Mouse (Mus musculus) testis, adult 2 months (tissue): Measurements from ENCODE around the gene Gp9. TPM values are rescaled to one million over a fixed set of nuclear protein-coding genes. Genes with fewer than 3 reads are reported as not detected.

Source experiments
- H3K27ac ChIP-seq: fragments of 200-500 bp; 2 replicates; pipeline ENCODE4 v1.5.1; 2012; ENCODE audit warnings: low read depth, low read length; ENCODE audit not compliant: control insufficient read depth, insufficient read depth
- H3K27me3 ChIP-seq: fragments of 200-500 bp; 2 replicates; pipeline ENCODE4 v1.6.1; 2012; ENCODE audit warnings: mild to moderate bottlenecking, low read length, moderate library complexity; ENCODE audit not compliant: control insufficient read depth, insufficient read depth
- H3K36me3 ChIP-seq: fragments of 200-500 bp; 2 replicates; pipeline ENCODE4 v1.6.1; 2012; ENCODE audit warnings: mild to moderate bottlenecking, low read length; ENCODE audit not compliant: control insufficient read depth, insufficient read depth
- H3K4me1 ChIP-seq: fragments of 200-500 bp; 2 replicates; pipeline ENCODE4 v1.6.1; 2012; ENCODE audit warnings: low read length; ENCODE audit not compliant: control insufficient read depth, insufficient read depth
- H3K4me3 ChIP-seq: fragments of 200-500 bp; 2 replicates; pipeline ENCODE4 v1.5.1; 2012; ENCODE audit warnings: low read depth, mild to moderate bottlenecking, low read length, moderate library complexity, mixed read lengths; ENCODE audit not compliant: control insufficient read depth
- CTCF ChIP-seq: fragments of 200-500 bp; IDR thresholded peaks from 2 replicates; pipeline ENCODE4 v1.5.1; 2012; ENCODE audit warnings: low read depth, mild to moderate bottlenecking, inconsistent platforms, low read length, moderate library complexity; ENCODE audit not compliant: control insufficient read depth, insufficient read depth, insufficient replicate concordance
- POLR2A ChIP-seq: fragments of 200-500 bp; IDR thresholded peaks from 2 replicates; pipeline ENCODE4 v1.6.1; 2012; ENCODE audit warnings: low read depth, mild to moderate bottlenecking, inconsistent platforms, low read length, moderate library complexity; ENCODE audit not compliant: control insufficient read depth
- polyA plus RNA-seq: library from polyadenylated mRNA; depleted of rRNA; stranded (reverse); fragments of >200 nt; gene quantifications from 2 replicates; pipeline ENCODE4 v1.2.3, GENCODE M21; 2012

Gp9 gene
- polyA plus RNA-seq, 1 experiment = not detected

DNA sequence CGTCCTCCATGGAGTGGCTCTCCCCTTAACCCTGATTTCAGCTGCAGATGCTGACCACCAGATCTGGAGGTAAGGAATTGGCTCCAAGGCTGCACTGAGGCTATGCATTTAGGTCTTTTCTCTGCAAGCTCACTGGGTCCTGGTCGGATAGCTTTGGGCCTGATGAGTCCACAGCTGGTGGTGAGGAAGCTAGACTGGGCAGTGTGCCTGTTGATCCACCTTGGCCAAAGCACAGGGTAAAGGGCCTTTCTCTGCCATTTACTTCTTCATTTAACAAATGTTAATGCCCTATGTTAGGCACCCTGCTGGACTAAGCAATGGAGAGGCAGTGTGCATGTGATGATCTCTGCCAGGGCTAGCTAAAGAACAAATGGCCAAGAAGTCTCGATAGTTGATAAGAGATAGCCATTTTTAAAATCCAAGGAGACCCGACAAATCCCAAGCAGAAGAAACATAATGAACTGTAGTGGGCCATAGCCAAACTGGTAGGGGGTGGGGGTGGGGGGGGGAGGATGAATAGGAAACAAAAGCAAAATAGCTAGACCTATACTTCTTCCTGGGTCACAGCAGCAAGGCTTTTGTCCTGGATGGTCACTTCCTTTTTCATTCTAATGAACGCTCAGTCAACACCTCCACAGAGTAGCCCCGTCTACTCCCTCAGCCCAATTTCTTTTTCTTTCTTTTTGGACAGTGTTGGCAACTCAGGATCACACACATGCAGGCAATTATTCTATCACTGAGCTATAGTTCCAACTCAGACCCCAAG lies 17.7 kb downstream of the Gp9 start:
- TF ChIP-seq POLR2A (no peak), CTCF (no peak)
- no peak overlapping the region for H3K4me3 ChIP-seq
- H3K36me3 ChIP-seq = peaks cover 5% of the 10 kb centered on the region
- H3K27ac ChIP-seq = no peak overlapping the region
- peaks cover 7% of the 10 kb centered on the region for H3K4me1 ChIP-seq
- H3K27me3 ChIP-seq = no peaks in the 10 kb centered on the region

DNA sequence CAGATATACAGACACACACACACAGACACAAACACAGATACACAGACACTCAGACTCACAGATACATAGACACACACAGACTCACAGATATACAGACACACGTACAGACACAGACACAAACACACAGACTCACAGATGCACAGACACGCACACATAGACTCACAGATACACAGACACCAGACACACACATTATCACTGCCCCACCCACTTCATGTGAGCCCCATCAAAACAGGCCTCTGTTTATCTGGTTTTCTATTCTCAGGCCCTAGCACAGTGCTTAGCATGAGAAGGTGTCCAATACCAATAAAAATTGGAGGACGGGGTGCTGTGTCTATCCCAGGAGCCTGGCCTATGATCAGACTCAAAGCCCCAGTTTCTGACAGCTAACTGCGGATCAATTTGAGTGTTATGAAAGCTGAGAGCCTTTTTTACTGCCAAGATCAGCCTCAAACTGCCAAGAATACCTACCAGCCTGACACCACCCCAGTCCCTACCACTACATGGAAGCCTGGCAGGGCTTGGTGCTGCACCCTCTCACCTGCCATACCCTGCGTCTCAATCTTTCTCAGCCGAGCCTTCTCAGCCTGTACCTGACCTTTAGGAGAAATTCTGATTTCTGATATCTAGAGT lies 18.5 kb downstream of the Gp9 start:
- Histone ChIP-seq H3K27me3 (no peaks in the 10 kb centered on the region), H3K4me3 (no peak overlapping the region), H3K36me3 (peaks cover 2% of the 10 kb centered on the region), H3K27ac (no peak overlapping the region), H3K4me1 (peaks cover under 1% of the 10 kb centered on the region)
- no peak for TF ChIP-seq POLR2A
- no peak for TF ChIP-seq CTCF

DNA sequence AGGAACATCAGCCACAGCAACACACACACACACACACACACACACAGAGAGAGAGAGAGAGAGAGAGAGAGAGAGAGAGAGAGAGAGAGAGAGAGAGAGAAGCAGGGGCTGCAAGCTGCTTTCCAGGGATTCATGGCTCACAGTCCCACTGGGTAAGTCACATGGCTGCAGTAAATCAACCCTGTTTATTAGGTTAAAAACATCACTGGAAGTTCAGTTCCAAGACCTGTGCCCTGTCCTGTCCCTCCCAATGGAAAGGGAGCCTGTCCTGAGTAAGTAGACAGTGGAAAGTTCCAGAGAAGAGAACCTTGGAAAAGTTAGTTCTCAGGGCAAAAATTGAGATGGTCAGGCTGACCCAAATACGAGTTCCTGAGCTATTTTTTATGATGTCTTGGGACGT lies 19.4 kb downstream of the Gp9 start:
- Histone ChIP-seq H3K4me3 (no peak overlapping the region), H3K36me3 (no peaks in the 10 kb centered on the region; the same call in 1 of the 2 replicates), H3K27me3 (no peaks in the 10 kb centered on the region), H3K27ac (no peak overlapping the region), H3K4me1 (no peaks in the 10 kb centered on the region; the same call in none of the 2 replicates)
- no peak for TF ChIP-seq POLR2A
- no peak for TF ChIP-seq CTCF

DNA sequence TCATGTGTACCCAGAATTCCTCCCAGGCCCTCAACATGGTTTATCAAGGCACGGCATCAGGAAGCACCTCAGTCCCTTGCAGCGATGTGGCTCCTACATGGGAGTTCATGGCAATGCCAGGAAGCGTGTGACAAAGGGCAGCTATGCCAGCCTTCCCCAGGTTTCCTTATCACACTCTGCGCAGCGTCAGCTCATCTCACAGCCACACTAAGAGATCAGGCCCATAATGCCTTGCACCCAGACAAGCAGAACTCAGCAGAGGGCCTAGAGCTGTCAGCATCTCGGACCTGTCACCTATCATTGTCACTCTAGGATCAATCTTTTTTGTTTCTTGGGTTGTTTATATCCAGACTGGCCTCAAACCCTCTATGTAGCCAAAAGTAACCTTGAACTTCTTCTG lies 21.7 kb downstream of the Gp9 start:
- Histone ChIP-seq H3K4me1 (no peaks in the 10 kb centered on the region; the same call in none of the 2 replicates), H3K27me3 (no peaks in the 10 kb centered on the region), H3K27ac (no peak overlapping the region), H3K36me3 (no peaks in the 10 kb centered on the region), H3K4me3 (no peak overlapping the region)
- no peak for TF ChIP-seq CTCF
- TF ChIP-seq POLR2A = no peak

DNA sequence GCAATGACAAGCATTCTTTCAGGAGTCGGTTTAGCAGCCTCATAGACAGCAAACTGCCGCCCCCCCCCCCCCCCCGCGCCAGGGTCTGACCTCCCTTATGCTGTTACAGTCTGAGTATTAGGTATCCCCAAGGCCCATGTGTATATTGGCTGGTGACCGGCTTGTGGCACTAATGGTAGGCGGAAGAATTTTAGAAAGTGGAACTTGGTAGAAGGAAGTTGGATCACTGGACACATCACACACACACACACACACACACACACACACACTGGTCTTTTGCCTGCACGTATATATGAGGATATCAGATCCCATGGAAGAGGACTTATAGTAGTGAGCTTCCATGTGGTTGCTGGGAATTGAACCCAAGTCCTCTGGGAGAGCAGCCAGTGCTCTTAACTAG lies 24.6 kb downstream of the Gp9 start:
- Histone ChIP-seq H3K4me1 (no peaks in the 10 kb centered on the region; the same call in none of the 2 replicates), H3K4me3 (no peak overlapping the region), H3K27ac (no peak overlapping the region), H3K36me3 (no peaks in the 10 kb centered on the region), H3K27me3 (no peaks in the 10 kb centered on the region)
- no peak for TF ChIP-seq CTCF
- TF ChIP-seq POLR2A = no peak

DNA sequence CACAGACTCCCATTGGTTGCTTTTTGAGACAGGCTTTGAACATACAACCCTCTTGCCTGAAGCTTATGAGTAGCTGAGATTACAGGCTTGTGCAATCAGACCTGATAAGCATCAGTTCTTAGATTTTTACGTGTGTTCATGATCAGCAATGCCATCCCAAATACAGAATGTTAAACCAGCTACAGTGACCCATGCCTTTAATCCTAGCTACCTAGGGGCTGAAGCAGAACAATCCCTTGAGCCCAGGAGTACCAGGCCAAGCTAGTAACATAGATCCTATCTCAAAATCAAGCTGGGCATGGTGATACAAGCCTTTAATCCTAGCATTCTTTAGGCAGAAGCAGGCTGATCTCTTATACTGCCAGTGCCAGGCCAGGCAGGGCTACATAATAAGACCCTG lies 26.2 kb downstream of the Gp9 start:
- Histone ChIP-seq H3K4me1 (no peaks in the 10 kb centered on the region; the same call in none of the 2 replicates), H3K36me3 (no peaks in the 10 kb centered on the region), H3K4me3 (no peak overlapping the region), H3K27me3 (no peaks in the 10 kb centered on the region), H3K27ac (no peak overlapping the region)
- TF ChIP-seq CTCF = no peak
- no peak for TF ChIP-seq POLR2A

DNA sequence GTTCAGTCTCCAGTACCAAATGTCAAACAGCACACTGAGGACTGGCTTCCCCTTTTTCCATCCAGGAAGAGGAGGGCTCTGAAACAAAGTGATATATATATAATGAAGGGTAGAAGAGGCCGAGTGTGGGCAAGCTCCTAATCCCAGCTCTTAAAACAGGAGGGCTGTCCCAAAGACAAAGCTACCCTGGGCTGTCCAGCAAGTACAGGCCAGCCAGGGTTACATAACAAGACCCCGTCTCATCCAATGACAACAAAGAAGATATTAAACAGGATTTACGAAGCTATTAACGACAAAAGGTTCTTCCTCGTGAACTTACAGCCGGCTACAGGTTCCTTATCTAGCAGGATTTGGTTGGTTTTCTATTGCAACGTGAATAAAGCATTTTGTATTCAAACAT lies 27.0 kb downstream of the Gp9 start:
- H3K27ac ChIP-seq = no peak overlapping the region
- no peaks in the 10 kb centered on the region for H3K27me3 ChIP-seq
- H3K4me3 ChIP-seq = no peak overlapping the region
- no peaks in the 10 kb centered on the region for H3K36me3 ChIP-seq
- TF ChIP-seq POLR2A (no peak), CTCF (no peak)
- peaks cover 5% of the 10 kb centered on the region for H3K4me1 ChIP-seq
